Mouse (Mus musculus): ENCODE data around the gene Trim38. TPM values are rescaled to one million over a fixed set of nuclear protein-coding genes. Genes with fewer than 3 reads are reported as not detected.

Trim38 gene
- polyA plus RNA-seq, 1 experiment = not detected

DNA sequence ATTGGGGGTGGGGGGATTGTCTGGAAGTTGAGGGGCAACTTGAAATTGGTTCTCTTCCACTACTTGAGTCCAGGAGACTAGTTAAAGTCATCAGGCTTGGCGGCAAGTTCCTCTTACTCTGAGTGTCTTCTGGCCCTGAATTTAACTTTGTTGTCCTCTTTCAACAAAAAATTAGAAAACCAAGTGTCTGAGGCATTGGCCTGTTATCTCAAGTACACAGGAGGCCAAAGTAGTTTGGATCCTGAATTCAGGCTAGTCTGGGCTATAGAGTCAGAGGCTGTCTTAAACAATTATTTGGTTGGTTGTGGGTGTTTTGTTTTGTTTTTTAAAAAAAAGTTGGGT lies 4.6 kb upstream of the Trim38 start:
- DNase-seq = no peak
- Histone ChIP-seq H3K4me3 (ENCODE audit: control insufficient read depth, insufficient read depth, low read length) (no peak overlapping the region), H3K27me3 (ENCODE audit: control insufficient read depth, insufficient read depth, low read length) (no peaks in the 10 kb centered on the region), H3K36me3 (ENCODE audit: control insufficient read depth, insufficient read depth, low read length) (no peaks in the 10 kb centered on the region), H3K4me1 (replicated peaks; ENCODE audit: control insufficient read depth, insufficient read depth, low read length) (peaks cover 9% of the 10 kb centered on the region), H3K27ac (ENCODE audit: control insufficient read depth, insufficient read depth, low read length) (no peak overlapping the region)
- 50% methylated on average over 1 of the region's 1 CpGs for WGBS
- TF ChIP-seq POLR2A (IDR thresholded peaks at IDR 0.05; ENCODE audit: control insufficient read depth, extremely low read depth, insufficient read depth, low read length, poor library complexity) = no peak
- no peak for TF ChIP-seq CTCF (IDR thresholded peaks at IDR 0.05; ENCODE audit: borderline replicate concordance, control insufficient read depth, extremely low read depth, insufficient read depth, low read length, poor library complexity)

DNA sequence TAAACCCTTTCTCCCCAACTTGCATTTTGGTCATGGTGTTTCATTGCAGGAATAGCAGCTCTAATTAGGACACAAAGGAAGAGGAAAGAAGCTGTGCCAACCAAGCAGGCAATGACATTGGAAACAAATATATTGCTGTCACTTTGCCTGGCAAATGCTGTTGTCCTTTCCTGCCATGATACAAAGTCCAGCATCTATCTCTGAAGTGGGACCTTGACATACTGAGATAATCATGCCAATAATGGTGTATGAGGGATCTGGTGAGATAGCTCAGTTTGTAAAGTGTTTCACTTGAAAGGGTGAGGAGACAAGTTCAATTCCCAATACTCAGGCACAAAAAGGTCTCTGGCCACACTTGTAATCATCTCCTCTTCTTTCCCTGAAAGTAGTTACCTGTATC lies 2.9 kb upstream of the Trim38 start:
- peaks cover 9% of the 10 kb centered on the region for H3K4me1 ChIP-seq (replicated peaks; ENCODE audit: control insufficient read depth, insufficient read depth, low read length)

DNA sequence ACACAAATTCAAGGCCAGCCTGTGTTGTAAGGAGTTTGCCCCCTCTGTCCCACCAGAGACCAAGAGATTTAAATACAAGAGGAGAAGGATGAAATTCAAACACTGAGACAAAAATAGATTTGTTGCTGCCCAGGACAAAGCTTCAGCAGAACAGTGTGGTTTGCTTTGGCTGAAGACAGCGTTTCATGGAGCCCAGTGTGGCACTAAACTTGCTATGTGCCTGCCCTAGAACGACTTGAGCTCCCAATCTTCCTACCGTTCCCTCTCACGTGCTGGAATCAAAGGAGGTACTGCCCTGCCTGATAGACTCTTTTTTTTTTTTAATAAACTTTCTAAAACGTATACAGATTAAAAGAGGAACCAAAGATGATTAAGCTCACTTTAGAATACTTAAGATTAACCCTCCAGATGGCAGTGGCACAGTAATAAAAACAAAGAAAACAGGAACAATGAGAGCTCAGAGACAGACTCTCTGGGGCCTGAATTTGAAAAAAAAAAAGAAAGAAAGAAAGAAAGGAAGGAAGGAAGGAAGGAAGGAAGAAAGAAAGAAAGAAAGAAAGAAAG lies 797 bp upstream of the Trim38 start:
- DNase-seq = no peak
- H3K4me3 ChIP-seq (ENCODE audit: control insufficient read depth, insufficient read depth, low read length) = no peak overlapping the region
- H3K36me3 ChIP-seq (ENCODE audit: control insufficient read depth, insufficient read depth, low read length) = no peaks in the 10 kb centered on the region
- H3K4me1 ChIP-seq (replicated peaks; ENCODE audit: control insufficient read depth, insufficient read depth, low read length) = peaks cover 7% of the 10 kb centered on the region
- TF ChIP-seq POLR2A (IDR thresholded peaks at IDR 0.05; ENCODE audit: control insufficient read depth, extremely low read depth, insufficient read depth, low read length, poor library complexity) = no peak
- no peak for TF ChIP-seq CTCF (IDR thresholded peaks at IDR 0.05; ENCODE audit: borderline replicate concordance, control insufficient read depth, extremely low read depth, insufficient read depth, low read length, poor library complexity)
- no peaks in the 10 kb centered on the region for H3K27me3 ChIP-seq (ENCODE audit: control insufficient read depth, insufficient read depth, low read length)
- WGBS = 19% methylated on average over 5 of the region's 5 CpGs
- H3K27ac ChIP-seq (ENCODE audit: control insufficient read depth, insufficient read depth, low read length) = no peak overlapping the region

More for the DNA sequence above, 2.9 kb upstream of the Trim38 start:
- no peak for DNase-seq
- no peak for TF ChIP-seq POLR2A (IDR thresholded peaks at IDR 0.05; ENCODE audit: control insufficient read depth, extremely low read depth, insufficient read depth, low read length, poor library complexity)
- TF ChIP-seq CTCF (IDR thresholded peaks at IDR 0.05; ENCODE audit: borderline replicate concordance, control insufficient read depth, extremely low read depth, insufficient read depth, low read length, poor library complexity) = no peak
- no peak overlapping the region for H3K27ac ChIP-seq (ENCODE audit: control insufficient read depth, insufficient read depth, low read length)
- H3K4me3 ChIP-seq (ENCODE audit: control insufficient read depth, insufficient read depth, low read length) = no peak overlapping the region
- no peaks in the 10 kb centered on the region for H3K27me3 ChIP-seq (ENCODE audit: control insufficient read depth, insufficient read depth, low read length)
- no peaks in the 10 kb centered on the region for H3K36me3 ChIP-seq (ENCODE audit: control insufficient read depth, insufficient read depth, low read length)

DNA sequence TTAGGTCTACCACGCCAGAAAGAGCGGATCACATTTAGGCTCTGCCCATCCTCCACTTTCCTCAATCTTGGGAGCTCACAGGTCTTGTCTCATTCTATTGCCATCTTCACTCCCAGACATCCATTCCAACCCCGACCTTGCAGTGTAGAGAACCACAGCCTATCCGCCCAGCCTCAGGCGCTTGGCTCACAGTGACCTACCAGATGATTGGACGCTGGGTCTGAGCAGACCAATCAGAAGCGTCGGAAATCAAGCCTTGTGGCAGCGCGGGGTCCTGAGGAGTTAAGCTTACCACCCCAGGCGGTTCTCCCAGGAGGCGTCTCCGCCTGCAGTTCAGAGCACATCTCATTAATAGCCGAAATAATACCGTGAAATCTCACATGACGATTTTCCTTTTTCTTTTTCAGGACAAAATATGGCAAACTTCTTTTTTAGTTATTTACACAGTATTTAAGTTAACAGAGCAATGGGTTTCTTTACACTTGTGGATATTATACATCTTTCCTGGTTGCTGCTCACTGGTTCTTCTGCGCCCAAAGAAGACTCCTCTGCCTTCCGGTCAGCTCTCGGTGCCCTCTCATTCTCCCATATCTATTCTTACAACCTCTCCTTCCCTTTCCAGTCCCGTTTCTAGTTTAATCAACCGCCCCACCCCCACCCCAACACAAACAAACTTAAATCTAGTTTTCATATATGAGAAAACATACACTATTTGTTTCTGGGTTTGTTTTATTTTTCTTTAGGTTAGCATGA lies 3.0 kb downstream of the Trim38 start:
- no peak for DNase-seq
- Histone ChIP-seq H3K36me3 (ENCODE audit: control insufficient read depth, insufficient read depth, low read length) (no peaks in the 10 kb centered on the region), H3K4me1 (replicated peaks; ENCODE audit: control insufficient read depth, insufficient read depth, low read length) (no peaks in the 10 kb centered on the region), H3K27me3 (ENCODE audit: control insufficient read depth, insufficient read depth, low read length) (no peaks in the 10 kb centered on the region), H3K4me3 (ENCODE audit: control insufficient read depth, insufficient read depth, low read length) (no peak overlapping the region), H3K27ac (ENCODE audit: control insufficient read depth, insufficient read depth, low read length) (no peak overlapping the region)
- 74% methylated on average over 21 of the region's 21 CpGs for WGBS
- no peak for TF ChIP-seq POLR2A (IDR thresholded peaks at IDR 0.05; ENCODE audit: control insufficient read depth, extremely low read depth, insufficient read depth, low read length, poor library complexity)
- no peak for TF ChIP-seq CTCF (IDR thresholded peaks at IDR 0.05; ENCODE audit: borderline replicate concordance, control insufficient read depth, extremely low read depth, insufficient read depth, low read length, poor library complexity)

DNA sequence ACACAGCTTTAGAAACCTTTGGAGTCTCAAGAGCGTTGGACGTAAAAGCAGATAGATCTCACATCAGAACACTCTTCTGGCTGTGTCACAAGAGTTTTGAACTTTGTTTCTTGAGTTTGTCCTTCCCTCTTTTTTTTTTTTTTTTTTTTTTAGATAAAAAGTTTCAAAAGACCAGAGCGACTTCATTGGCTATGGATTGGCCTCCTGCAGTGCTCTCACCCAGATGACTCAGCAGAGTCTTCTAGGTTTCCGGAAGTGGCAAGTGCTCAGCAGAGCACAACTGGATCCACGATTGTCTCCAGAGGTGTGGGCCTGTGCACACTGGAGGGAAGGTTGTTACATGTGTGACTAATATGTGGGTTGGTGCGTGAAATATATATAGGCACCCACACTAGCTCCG lies 8.6 kb downstream of the Trim38 start:
- WGBS = 80% methylated on average over 7 of the region's 7 CpGs

DNA sequence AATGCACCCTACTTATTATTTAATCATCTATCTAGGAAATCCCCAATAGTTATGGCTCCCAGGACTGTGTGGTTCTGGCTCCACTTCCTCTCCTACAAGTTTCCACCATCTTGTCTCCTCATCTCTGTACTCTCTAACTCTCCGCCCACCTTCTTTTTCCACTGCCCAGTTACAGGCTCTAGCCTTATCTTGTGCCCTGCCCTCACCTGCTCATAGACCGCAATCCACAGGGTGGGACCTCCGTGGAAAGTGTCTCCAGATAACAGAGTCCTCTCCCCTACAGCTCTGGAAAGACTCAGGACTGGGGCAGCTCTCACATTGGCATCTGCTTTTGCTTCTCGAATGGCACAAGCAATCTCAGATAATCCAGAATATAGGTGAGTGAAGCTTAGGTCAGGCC lies 9.3 kb downstream of the Trim38 start:
- Histone ChIP-seq H3K27me3 (ENCODE audit: control insufficient read depth, insufficient read depth, low read length) (no peaks in the 10 kb centered on the region), H3K27ac (ENCODE audit: control insufficient read depth, insufficient read depth, low read length) (no peak overlapping the region), H3K4me1 (replicated peaks; ENCODE audit: control insufficient read depth, insufficient read depth, low read length) (no peaks in the 10 kb centered on the region), H3K36me3 (ENCODE audit: control insufficient read depth, insufficient read depth, low read length) (no peaks in the 10 kb centered on the region), H3K4me3 (ENCODE audit: control insufficient read depth, insufficient read depth, low read length) (no peak overlapping the region)
- 90% methylated on average over 4 of the region's 4 CpGs for WGBS
- TF ChIP-seq CTCF (IDR thresholded peaks at IDR 0.05; ENCODE audit: borderline replicate concordance, control insufficient read depth, extremely low read depth, insufficient read depth, low read length, poor library complexity) (no peak), POLR2A (IDR thresholded peaks at IDR 0.05; ENCODE audit: control insufficient read depth, extremely low read depth, insufficient read depth, low read length, poor library complexity) (no peak)
- no peak for DNase-seq

More for the DNA sequence above, 8.6 kb downstream of the Trim38 start:
- no peaks in the 10 kb centered on the region for H3K36me3 ChIP-seq (ENCODE audit: control insufficient read depth, insufficient read depth, low read length)
- no peak overlapping the region; the same call in 1 of the 2 replicates for H3K27ac ChIP-seq (ENCODE audit: control insufficient read depth, insufficient read depth, low read length)
- no peaks in the 10 kb centered on the region for H3K4me1 ChIP-seq (replicated peaks; ENCODE audit: control insufficient read depth, insufficient read depth, low read length)
- H3K4me3 ChIP-seq (ENCODE audit: control insufficient read depth, insufficient read depth, low read length) = no peak overlapping the region
- no peak for DNase-seq
- TF ChIP-seq CTCF (IDR thresholded peaks at IDR 0.05; ENCODE audit: borderline replicate concordance, control insufficient read depth, extremely low read depth, insufficient read depth, low read length, poor library complexity) (no peak), POLR2A (IDR thresholded peaks at IDR 0.05; ENCODE audit: control insufficient read depth, extremely low read depth, insufficient read depth, low read length, poor library complexity) (no peak)
- no peaks in the 10 kb centered on the region for H3K27me3 ChIP-seq (ENCODE audit: control insufficient read depth, insufficient read depth, low read length)

Data from thymus, adult 2 months (tissue).